Mouse (Mus musculus): ENCODE data around the gene Nell2. TPM values are rescaled to one million over a fixed set of nuclear protein-coding genes. Genes with fewer than 3 reads are reported as not detected.

Gene Nell2
- polyA plus RNA-seq, 1 experiment from 2014 or later: 194 TPM

GRCm38 (mm10) chr15:95144131-95144530 lies 384.2 kb downstream of the Nell2 start:
- Histone ChIP-seq H3K9ac (replicated peaks) (no peak overlapping the region), H3K4me2 (no peak overlapping the region), H3K9me3 (replicated peaks) (no peaks in the 10 kb centered on the region), H3K27me3 (replicated peaks) (no peaks in the 10 kb centered on the region), H3K36me3 (no peaks in the 10 kb centered on the region), H3K4me3 (replicated peaks) (no peak overlapping the region), H3K4me1 (no peaks in the 10 kb centered on the region), H3K27ac (replicated peaks) (no peak overlapping the region)
- WGBS: 73% methylated on average over 2 of the region's 2 CpGs
- no peak for ATAC-seq (ENCODE audit: low FRiP score)

DNA sequence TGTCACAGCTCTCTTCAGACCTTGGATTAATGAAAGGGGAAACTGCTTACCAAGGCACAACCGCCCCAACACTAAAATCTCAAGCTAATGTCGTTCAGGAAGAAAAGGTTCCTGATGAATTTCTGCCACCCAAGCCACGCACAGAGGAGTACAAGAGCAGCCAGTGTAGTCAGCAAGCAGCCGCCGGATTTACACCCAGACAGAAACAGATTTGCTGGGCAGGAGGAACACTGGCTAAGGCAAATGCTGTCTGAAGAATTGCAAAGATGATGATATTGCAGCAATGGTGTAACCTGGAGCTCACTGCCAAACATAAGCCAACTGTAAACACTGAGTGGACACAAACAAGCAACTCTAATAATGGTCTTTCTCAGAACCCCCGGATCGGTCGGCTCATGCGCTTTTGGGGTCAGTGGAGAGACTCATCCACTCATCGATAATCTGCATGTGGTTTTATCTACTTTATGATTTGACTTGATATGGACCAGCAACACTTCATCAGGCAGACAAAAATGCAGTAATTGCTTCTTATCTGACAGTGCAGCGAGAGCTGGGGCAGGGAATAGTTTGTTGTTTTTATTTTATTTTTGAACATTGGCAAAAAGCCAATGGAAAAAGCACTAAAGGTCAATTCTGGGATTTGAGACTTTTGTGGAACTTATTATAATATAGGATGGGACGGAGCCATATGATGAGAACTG lies 389.5 kb downstream of the Nell2 start:
- ATAC-seq (ENCODE audit: low FRiP score): no peak
- Histone ChIP-seq H3K27me3 (replicated peaks) (no peaks in the 10 kb centered on the region), H3K27ac (replicated peaks) (no peak overlapping the region), H3K9me3 (replicated peaks) (no peaks in the 10 kb centered on the region), H3K4me3 (replicated peaks) (no peak overlapping the region), H3K4me2 (no peak overlapping the region), H3K36me3 (no peaks in the 10 kb centered on the region), H3K9ac (replicated peaks) (no peak overlapping the region), H3K4me1 (peaks cover 6% of the 10 kb centered on the region)
- 77% methylated on average over 12 of the region's 12 CpGs for WGBS

DNA sequence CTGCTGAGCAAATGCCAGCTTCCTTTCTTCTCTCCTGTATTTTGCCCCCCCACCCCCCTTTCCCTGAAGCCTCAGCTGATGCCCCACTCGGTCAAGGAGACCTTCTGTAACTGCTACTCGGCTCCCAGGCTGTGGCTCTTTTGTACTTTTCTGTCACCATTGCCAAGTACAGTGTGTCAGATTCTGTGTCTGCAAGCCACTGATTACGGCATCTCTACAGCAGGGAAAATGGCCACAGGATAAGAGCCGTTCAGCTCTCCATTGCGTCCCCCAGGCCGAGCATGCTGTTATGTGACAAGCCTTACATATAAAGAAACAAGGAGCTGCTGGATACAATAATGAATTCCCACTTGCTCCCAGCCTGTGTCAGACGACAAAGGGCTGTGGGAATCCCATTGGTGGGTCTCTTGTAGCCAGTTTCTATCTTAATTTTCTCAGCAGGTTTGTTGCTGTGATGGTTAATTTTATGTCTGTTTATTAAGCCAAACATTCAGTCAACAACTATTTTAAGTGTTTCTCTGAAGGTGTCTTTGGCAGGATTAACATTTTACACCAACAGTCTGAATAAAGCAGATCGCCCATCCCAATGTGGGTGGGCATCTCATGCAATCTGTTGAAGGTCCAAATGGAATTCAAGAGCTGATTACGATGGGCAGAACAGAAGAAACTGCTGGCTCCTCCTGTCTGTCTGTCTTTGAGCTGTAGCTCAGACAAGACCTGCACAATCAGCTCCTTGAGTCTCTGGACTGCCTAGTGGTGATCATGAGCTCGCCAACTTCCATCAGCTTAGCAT lies 391.1 kb downstream of the Nell2 start:
- H3K36me3 ChIP-seq: no peaks in the 10 kb centered on the region
- no peak overlapping the region for H3K4me2 ChIP-seq
- no peak overlapping the region for H3K9ac ChIP-seq (replicated peaks)
- H3K27me3 ChIP-seq (replicated peaks): no peaks in the 10 kb centered on the region
- H3K4me3 ChIP-seq (replicated peaks): no peak overlapping the region
- peaks cover 6% of the 10 kb centered on the region for H3K4me1 ChIP-seq
- no peak overlapping the region for H3K27ac ChIP-seq (replicated peaks)
- ATAC-seq (ENCODE audit: low FRiP score): no peak
- 56% methylated on average over 10 of the region's 10 CpGs for WGBS
- H3K9me3 ChIP-seq (replicated peaks): no peaks in the 10 kb centered on the region

DNA sequence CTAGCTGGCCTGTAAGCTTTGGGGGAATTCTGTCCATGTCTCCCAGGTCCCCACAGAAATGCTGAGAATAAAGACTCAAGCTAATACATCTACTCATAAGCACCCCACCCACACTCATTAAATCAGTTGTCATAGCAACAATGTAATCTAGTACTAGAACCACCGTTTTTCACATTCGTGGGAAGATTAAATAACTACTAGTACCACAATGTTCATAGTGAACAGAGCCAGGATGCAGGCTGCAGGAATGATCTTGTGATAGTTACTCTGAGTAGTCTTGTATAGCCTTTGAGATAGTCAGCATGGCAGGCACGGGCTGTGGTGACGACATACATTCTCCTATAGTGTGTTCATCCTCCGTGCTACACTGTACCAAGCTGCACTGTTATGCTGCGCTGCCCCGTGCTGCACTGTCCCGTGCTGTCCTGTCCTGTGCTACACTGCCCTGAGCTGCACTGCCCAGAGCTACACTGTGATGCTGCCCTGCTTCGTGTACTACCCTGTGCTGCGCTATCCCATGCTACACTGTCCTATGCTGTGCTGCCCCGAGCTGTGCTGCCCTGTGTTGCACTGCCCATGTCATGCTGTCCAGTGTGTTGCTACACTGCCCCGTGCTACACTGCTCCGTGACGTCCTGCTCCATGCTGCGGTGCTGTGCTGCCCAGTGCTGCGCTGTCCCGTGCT lies 392.3 kb downstream of the Nell2 start:
- peaks cover 6% of the 10 kb centered on the region for H3K4me1 ChIP-seq
- peak; percentile 41; the same call in 1 of the 2 replicates for ATAC-seq (ENCODE audit: low FRiP score)
- no peaks in the 10 kb centered on the region for H3K27me3 ChIP-seq (replicated peaks)
- H3K27ac ChIP-seq (replicated peaks): no peak overlapping the region
- no peaks in the 10 kb centered on the region for H3K36me3 ChIP-seq
- H3K4me2 ChIP-seq: no peak overlapping the region
- no peak overlapping the region for H3K9ac ChIP-seq (replicated peaks)
- no peaks in the 10 kb centered on the region for H3K9me3 ChIP-seq (replicated peaks)
- no peak overlapping the region for H3K4me3 ChIP-seq (replicated peaks)
- WGBS: 88% methylated on average over 17 of the region's 17 CpGs

DNA sequence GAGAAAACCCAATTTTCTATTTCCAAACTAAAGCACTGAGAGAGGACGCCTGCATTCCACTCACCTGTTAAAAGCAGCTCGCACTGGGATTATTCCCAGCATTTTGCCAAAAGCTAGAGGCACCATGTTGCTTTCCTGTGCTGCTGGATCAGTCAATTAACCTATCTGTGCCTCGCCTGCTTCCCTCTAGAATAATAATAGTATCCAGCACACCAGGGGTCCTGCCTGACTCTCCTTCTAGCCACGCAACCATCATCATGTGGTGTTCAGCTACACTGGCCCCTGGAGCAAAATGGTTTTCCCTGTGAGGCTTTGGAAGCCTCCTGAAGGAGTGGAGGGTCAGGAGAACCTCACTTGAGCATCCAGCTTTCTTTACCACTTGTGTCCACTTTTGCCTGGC lies 397.0 kb downstream of the Nell2 start:
- H3K4me1 ChIP-seq: no peaks in the 10 kb centered on the region
- H3K27ac ChIP-seq (replicated peaks): no peak overlapping the region
- no peak overlapping the region for H3K4me3 ChIP-seq (replicated peaks)
- no peak overlapping the region for H3K9ac ChIP-seq (replicated peaks)
- no peak overlapping the region for H3K4me2 ChIP-seq
- H3K9me3 ChIP-seq (replicated peaks): no peaks in the 10 kb centered on the region
- WGBS: 69% methylated on average over 4 of the region's 4 CpGs
- no peaks in the 10 kb centered on the region for H3K27me3 ChIP-seq (replicated peaks)
- no peaks in the 10 kb centered on the region for H3K36me3 ChIP-seq
- ATAC-seq (ENCODE audit: low FRiP score): no peak

GRCm38 (mm10) chr15:95108626-95109025 lies 419.7 kb downstream of the Nell2 start:
- Histone ChIP-seq H3K9me3 (replicated peaks) (no peaks in the 10 kb centered on the region), H3K27ac (replicated peaks) (no peak overlapping the region), H3K9ac (replicated peaks) (no peak overlapping the region), H3K27me3 (replicated peaks) (no peaks in the 10 kb centered on the region), H3K4me3 (replicated peaks) (no peak overlapping the region), H3K4me2 (no peak overlapping the region), H3K4me1 (no peaks in the 10 kb centered on the region), H3K36me3 (no peaks in the 10 kb centered on the region)
- 89% methylated on average over 4 of the region's 4 CpGs for WGBS
- no peak for ATAC-seq (ENCODE audit: low FRiP score)

DNA sequence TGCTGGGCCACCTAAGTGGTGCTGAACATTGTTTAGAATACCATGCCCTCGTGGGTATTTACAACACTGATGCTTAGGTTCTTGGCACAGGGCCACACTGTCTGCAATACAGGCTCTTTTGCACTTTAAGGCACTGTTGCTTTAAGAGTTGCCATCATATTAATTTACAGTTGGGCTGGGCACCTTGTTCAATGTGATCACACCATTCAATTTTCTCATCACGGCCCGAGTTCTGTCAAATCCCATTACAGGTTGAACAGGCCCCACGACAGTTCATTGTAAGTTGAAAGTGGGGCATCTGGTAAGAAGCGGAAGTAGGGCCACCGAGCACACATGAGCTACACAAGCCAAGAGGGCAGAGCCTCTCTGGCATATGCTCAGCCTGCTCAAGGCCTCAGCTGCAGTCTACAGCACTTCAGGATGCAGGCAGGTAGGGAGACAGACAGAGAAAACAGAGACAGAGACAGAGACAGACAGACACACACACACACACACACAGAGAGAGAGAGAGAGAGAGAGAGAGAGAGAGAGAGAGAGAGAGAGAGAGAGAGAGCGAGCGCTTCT lies 421.0 kb downstream of the Nell2 start:
- Histone ChIP-seq H3K4me3 (replicated peaks) (no peak overlapping the region), H3K9ac (replicated peaks) (no peak overlapping the region), H3K4me1 (no peaks in the 10 kb centered on the region), H3K27me3 (replicated peaks) (no peaks in the 10 kb centered on the region), H3K27ac (replicated peaks) (no peak overlapping the region), H3K4me2 (no peak overlapping the region), H3K9me3 (replicated peaks) (no peaks in the 10 kb centered on the region), H3K36me3 (no peaks in the 10 kb centered on the region)
- 55% methylated on average over 8 of the region's 8 CpGs for WGBS
- ATAC-seq (ENCODE audit: low FRiP score): no peak

GRCm38 (mm10) chr15:95101522-95101921 lies 426.8 kb downstream of the Nell2 start:
- Histone ChIP-seq H3K9ac (replicated peaks) (no peak overlapping the region), H3K27me3 (replicated peaks) (no peaks in the 10 kb centered on the region), H3K4me2 (no peak overlapping the region), H3K36me3 (no peaks in the 10 kb centered on the region), H3K4me1 (peaks cover 3% of the 10 kb centered on the region; the same call in 1 of the 2 replicates), H3K9me3 (replicated peaks) (no peaks in the 10 kb centered on the region), H3K27ac (replicated peaks) (no peak overlapping the region), H3K4me3 (replicated peaks) (no peak overlapping the region)
- ATAC-seq (ENCODE audit: low FRiP score): no peak

GRCm38 (mm10) chr15:95100133-95100532 lies 428.2 kb downstream of the Nell2 start:
- Histone ChIP-seq H3K9ac (replicated peaks) (no peak overlapping the region), H3K27me3 (replicated peaks) (no peaks in the 10 kb centered on the region), H3K4me3 (replicated peaks) (no peak overlapping the region), H3K4me2 (no peak overlapping the region), H3K27ac (replicated peaks) (no peak overlapping the region), H3K9me3 (replicated peaks) (no peaks in the 10 kb centered on the region), H3K36me3 (no peaks in the 10 kb centered on the region), H3K4me1 (peaks cover 10% of the 10 kb centered on the region; the same call in 1 of the 2 replicates)
- WGBS: 90% methylated on average over 7 of the region's 7 CpGs
- no peak for ATAC-seq (ENCODE audit: low FRiP score)

- Histone ChIP-seq H3K9ac (replicated peaks) (no peak overlapping the region), H3K4me3 (replicated peaks) (no peak overlapping the region), H3K4me1 (peaks cover 10% of the 10 kb centered on the region), H3K27ac (replicated peaks) (no peak overlapping the region), H3K9me3 (replicated peaks) (no peaks in the 10 kb centered on the region), H3K27me3 (replicated peaks) (no peaks in the 10 kb centered on the region), H3K4me2 (no peak overlapping the region), H3K36me3 (no peaks in the 10 kb centered on the region)
- no peak for ATAC-seq (ENCODE audit: low FRiP score)
- WGBS: 78% methylated on average over 7 of the region's 7 CpGs
These were observed 442.4 kb downstream of the Nell2 start for GRCm38 (mm10) chr15:95085962-95086361.

DNA sequence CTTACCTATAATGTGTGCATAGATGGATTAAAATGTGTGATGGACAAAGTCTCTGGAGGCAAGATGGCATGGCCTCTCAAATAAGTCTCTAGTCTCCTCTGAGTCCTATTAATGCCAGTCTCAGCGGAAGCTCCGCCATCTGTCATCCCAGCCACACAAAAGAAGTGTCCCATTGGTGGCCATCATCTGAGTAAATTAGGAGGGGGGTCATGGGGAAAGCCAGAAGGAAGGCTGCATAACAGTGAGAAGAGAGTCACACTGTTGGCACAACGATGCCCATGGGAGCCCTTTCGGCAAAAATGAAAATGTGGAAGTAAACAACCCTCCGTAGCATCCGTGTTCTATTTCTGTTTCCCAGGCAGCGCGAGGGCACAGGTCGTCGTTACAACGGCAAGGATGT lies 446.7 kb downstream of the Nell2 start:
- H3K27me3 ChIP-seq (replicated peaks): no peaks in the 10 kb centered on the region
- no peak overlapping the region for H3K9ac ChIP-seq (replicated peaks)
- no peak for ATAC-seq (ENCODE audit: low FRiP score)
- no peaks in the 10 kb centered on the region for H3K9me3 ChIP-seq (replicated peaks)
- no peaks in the 10 kb centered on the region for H3K36me3 ChIP-seq
- no peak overlapping the region for H3K4me3 ChIP-seq (replicated peaks)
- WGBS: 38% methylated on average over 11 of the region's 11 CpGs
- H3K4me1 ChIP-seq: peaks cover 10% of the 10 kb centered on the region
- H3K4me2 ChIP-seq: peak overlapping the region; percentile 39
- 0 out of 2 replicates have a peak overlapping the region, but pooled peaks have one; percentile 3 for H3K27ac ChIP-seq (replicated peaks)

Data from neural tube, embryonic 15.5 days (tissue).